Mouse (Mus musculus) liver, embryonic 16.5 days (tissue): ENCODE measurements around the gene Galnt5. TPM values are rescaled to one million over a fixed set of nuclear protein-coding genes. Genes with fewer than 3 reads are reported as not detected.

Experiments used
- ATAC-seq: fragments of 200-750 bp; cut with Nextera tagmentation; 2 replicates; pipeline ENCODE4 v1.8.0; 2017; ENCODE audit warnings: low read depth, mild to moderate bottlenecking, moderate number of reproducible peaks, moderate library complexity
- H3K27ac ChIP-seq: fragments of 300-500 bp; sonication (generic); 2 replicates; pipeline ENCODE4 v1.5.1; 2014; ENCODE audit warnings: mild to moderate bottlenecking, low read length
- H3K27me3 ChIP-seq: fragments of 300-500 bp; sonication (generic); 2 replicates; pipeline ENCODE4 v1.6.1; 2014; ENCODE audit warnings: low read depth, low read length, mixed read lengths; ENCODE audit not compliant: control insufficient read depth, insufficient read depth
- H3K36me3 ChIP-seq: fragments of 300-500 bp; sonication (generic); 2 replicates; pipeline ENCODE4 v1.6.1; 2014; ENCODE audit warnings: mild to moderate bottlenecking; ENCODE audit not compliant: control insufficient read depth, insufficient read depth
- H3K4me1 ChIP-seq: fragments of 300-500 bp; sonication (generic); 2 replicates; pipeline ENCODE4 v1.6.1; 2014; ENCODE audit warnings: low read depth, low read length, mixed read lengths; ENCODE audit not compliant: control insufficient read depth
- H3K4me2 ChIP-seq: fragments of 300-500 bp; sonication (generic); 2 replicates; pipeline ENCODE4 v1.6.1; 2014; ENCODE audit warnings: low read depth, low read length, mixed read lengths
- H3K4me3 ChIP-seq: fragments of 300-500 bp; sonication (generic); 2 replicates; pipeline ENCODE4 v1.5.1; 2014; ENCODE audit warnings: low read depth, mild to moderate bottlenecking, low read length
- H3K9ac ChIP-seq: fragments of 300-500 bp; sonication (generic); 2 replicates; pipeline ENCODE4 v1.6.1; 2014; ENCODE audit warnings: low read depth, low read length
- H3K9me3 ChIP-seq: fragments of 300-500 bp; sonication (generic); replicated peaks from 2 replicates; pipeline ENCODE4 v1.6.1; 2016; ENCODE audit warnings: low read length; ENCODE audit not compliant: control insufficient read depth
- WGBS: fragments of 180-500 bp; shearing (Covaris S2); extraction: QIAGEN DNeasy Blood & Tissue Kit; methylation state at CpG from one replicate; pipeline ENCODE4 v1.1.7; 2014; ENCODE audit not compliant: insufficient replicate concordance; 5-methylcytosine and 5-hydroxymethylcytosine counted together
- polyA plus RNA-seq: library from polyadenylated mRNA; unstranded; fragments of >200 nt; fragmentation: Nextera tagmentation; extraction: Ambion mirVana; gene quantifications from 2 replicates; pipeline ENCODE4 v1.2.1, GENCODE M21; 2015

The Galnt5 gene
- polyA plus RNA-seq, 1 experiment from 2014 or later = 0.08 TPM

DNA sequence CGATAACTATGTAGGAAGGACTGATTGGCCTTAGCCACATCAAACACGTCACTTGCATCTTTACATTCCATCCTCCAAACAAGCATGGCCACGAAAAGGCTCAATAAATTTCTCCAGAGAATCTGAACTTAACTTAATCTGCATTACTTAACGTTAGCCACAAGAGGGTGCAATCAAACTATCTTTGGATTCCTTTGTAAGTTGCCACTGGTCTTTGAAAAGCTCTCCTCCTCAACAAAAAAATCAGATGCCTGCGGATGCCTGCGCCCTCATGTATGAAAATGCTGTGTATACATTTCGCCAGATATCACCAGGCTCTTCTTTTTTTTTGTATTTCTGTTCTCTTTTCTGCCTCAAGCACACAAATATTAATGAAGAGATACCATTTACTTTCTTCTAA, 31.7 kb downstream of the Galnt5 start:
- Histone ChIP-seq H3K36me3 (no peaks in the 10 kb centered on the region), H3K9ac (no peak overlapping the region), H3K4me2 (no peak overlapping the region), H3K27me3 (no peaks in the 10 kb centered on the region), H3K27ac (no peak overlapping the region), H3K4me1 (no peaks in the 10 kb centered on the region), H3K4me3 (no peak overlapping the region), H3K9me3 (no peaks in the 10 kb centered on the region)
- WGBS = 19% methylated on average over 7 of the region's 7 CpGs
- no peak for ATAC-seq

DNA sequence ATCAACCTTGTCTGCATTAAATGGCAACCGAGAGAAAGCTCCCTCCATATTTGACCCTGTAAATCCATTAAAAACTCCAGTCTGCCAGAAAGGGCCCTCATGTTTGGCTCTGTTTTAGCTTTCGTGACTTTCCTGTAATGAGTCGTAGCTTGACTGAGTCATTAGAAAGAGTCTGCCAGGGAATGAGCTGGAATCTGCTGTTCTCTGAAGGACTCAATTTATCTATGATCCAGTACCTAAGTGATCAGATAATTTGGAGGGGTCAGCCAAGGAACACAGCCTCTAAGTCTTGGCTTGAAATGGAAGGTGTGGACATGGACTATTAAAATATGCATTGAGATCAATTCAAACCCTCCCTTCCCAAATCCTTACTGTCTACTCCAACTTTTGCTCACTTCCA, 33.7 kb downstream of the Galnt5 start:
- 66% methylated on average over 3 of the region's 3 CpGs for WGBS
- ATAC-seq = no peak

DNA sequence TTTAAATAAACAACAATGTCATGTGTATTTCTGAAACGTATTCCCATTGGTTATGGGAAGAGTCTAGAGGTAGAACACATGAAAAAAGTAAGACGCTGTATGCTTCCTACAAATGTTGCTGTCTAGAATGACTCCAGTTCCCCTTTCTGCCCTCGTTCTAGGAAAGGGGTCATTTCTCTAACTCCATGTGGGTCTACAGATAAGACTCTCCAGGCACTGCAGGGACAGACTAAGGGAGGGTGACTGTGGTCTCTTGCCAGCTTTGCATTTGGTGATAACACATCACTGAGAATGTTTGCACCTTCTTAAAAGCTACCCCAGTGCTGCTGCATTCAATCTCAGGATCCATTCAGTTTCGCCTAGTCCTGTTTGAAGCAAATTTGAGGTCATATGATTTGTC, 38.0 kb downstream of the Galnt5 start:
- WGBS = 12% methylated on average over 4 of the region's 4 CpGs
- H3K4me3 ChIP-seq = no peak overlapping the region
- no peak for ATAC-seq
- no peak overlapping the region for H3K4me2 ChIP-seq
- no peak overlapping the region for H3K9ac ChIP-seq
- H3K27ac ChIP-seq = no peak overlapping the region
- no peaks in the 10 kb centered on the region for H3K36me3 ChIP-seq
- no peaks in the 10 kb centered on the region for H3K4me1 ChIP-seq
- no peaks in the 10 kb centered on the region for H3K27me3 ChIP-seq
- H3K9me3 ChIP-seq = no peaks in the 10 kb centered on the region

More for the DNA sequence above, 33.7 kb downstream of the Galnt5 start:
- H3K4me1 ChIP-seq = no peaks in the 10 kb centered on the region
- no peaks in the 10 kb centered on the region for H3K36me3 ChIP-seq
- H3K27me3 ChIP-seq = no peaks in the 10 kb centered on the region
- no peak overlapping the region for H3K4me2 ChIP-seq
- no peak overlapping the region for H3K9ac ChIP-seq
- no peak overlapping the region for H3K4me3 ChIP-seq
- H3K27ac ChIP-seq = no peak overlapping the region
- H3K9me3 ChIP-seq = no peaks in the 10 kb centered on the region

DNA sequence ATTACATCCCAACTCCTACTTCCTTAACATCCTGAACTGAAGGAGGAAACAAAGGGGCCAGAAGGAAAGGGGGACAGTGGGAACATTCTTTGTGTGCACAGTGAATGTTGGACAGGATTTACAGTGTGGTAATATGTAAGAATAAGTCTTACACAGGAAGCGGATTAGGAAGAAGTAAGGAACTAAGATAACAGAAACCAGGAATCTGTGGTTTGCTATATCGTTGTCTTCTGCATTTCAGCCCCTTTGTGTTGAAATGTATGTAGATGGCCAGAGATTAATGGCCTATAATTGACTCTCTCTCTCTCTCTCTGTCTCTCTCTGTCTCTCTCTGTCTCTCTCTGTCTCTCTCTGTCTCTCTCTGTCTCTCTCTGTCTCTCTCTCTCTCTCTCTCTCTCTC, 39.2 kb downstream of the Galnt5 start:
- 12% methylated on average over 2 of the region's 2 CpGs for WGBS
- no peaks in the 10 kb centered on the region for H3K4me1 ChIP-seq
- H3K9me3 ChIP-seq = no peaks in the 10 kb centered on the region
- H3K36me3 ChIP-seq = no peaks in the 10 kb centered on the region
- ATAC-seq = no peak
- no peak overlapping the region for H3K4me3 ChIP-seq
- no peaks in the 10 kb centered on the region for H3K27me3 ChIP-seq
- no peak overlapping the region for H3K4me2 ChIP-seq
- H3K27ac ChIP-seq = no peak overlapping the region
- no peak overlapping the region for H3K9ac ChIP-seq

DNA sequence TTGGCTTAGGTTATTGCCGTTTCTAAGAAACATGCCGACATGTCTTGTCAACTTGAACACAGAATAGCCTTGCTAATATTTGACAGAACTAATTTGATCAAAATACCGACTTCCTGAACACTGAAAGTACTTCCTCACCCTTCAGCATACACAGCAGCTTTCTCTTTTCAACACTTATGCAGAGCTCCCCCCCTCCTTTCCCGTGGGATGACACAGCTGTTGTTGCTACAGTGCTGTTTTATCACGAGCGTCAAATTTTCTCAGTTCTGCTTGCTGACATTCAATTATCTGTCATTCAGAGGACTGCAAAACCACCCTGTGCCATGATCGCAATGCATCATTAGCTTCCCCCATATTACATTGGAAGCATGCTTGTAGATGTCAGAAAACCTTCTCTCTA, 44.2 kb downstream of the Galnt5 start:
- H3K9me3 ChIP-seq = no peaks in the 10 kb centered on the region
- H3K36me3 ChIP-seq = no peaks in the 10 kb centered on the region
- no peak overlapping the region for H3K9ac ChIP-seq
- WGBS = 28% methylated on average over 7 of the region's 7 CpGs
- ATAC-seq = no peak
- H3K4me1 ChIP-seq = no peaks in the 10 kb centered on the region
- no peak overlapping the region for H3K4me2 ChIP-seq
- H3K27me3 ChIP-seq = no peaks in the 10 kb centered on the region
- H3K27ac ChIP-seq = no peak overlapping the region
- no peak overlapping the region for H3K4me3 ChIP-seq

DNA sequence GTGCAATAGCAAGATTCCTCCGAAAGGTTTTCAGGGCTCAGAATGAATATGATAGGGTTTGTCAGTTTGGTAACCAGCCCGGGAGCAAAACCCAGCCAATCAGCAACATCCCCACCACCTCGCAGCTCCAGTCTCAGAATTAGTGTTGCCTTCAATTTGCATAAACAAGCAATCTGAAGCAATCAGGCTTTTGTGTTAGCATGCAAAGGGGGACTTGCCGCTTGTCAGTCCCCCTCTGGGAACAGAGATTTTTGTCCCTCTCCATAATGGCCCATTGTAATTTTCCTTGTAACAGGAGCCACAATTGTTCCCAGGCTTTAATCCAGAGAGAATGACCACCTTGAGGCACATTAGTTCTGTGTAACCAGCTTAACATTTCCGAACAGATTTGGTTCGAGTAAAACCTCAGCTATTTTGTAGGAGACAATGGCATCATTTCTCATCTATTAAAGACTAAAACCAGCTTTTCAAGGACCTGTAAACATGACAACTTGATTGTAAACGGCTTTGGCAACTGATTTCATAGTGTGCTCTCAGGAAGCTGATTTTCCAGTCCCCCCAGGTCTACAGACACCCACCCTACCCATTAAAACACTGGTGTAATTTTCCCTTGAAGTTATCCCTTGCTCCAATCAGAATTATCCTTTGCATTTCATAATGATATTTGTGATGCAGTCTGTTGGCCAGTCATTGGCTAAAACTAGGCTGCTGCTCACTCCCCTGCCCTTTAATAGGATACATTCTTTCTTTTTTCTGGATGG, 55.3 kb downstream of the Galnt5 start, which contains the start of gene Ermn:
TSS of gene Ermn (minus strand) at position 44 of the 761 bp plus-strand sequence.
- Histone ChIP-seq H3K4me2 (no peak within 1 kb of the TSS), H3K4me3 (no peak within 1 kb of the TSS), H3K27me3 (no peaks in the 10 kb centered on the region), H3K9me3 (no peaks in the 10 kb centered on the region), H3K4me1 (no peaks in the 10 kb centered on the region), H3K9ac (no peak within 1 kb of the TSS), H3K27ac (no peak within 1 kb of the TSS), H3K36me3 (no peaks in the 10 kb centered on the region)
- ATAC-seq = no peak
- 38% methylated on average over 7 of the region's 7 CpGs for WGBS

DNA sequence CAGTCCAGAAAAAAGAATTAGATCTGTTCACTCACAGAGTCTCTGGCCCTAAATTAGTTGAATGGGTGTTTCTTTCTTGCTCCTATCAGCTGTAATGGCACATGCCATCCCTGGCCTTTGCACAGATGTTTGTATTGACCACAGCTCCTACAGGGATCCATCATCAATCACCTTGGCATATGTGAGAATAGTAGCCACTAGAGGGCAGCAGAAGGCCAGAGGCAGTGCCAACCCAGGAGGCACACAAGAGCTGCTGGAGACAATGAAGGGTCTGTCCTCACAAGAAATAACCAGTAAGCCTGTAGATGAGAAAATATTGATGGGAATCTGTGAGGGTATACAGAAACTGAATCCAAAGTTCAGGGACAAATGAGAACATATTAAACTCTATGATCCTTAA, 57.7 kb downstream of the Galnt5 start:
- no peak overlapping the region for H3K27ac ChIP-seq
- no peaks in the 10 kb centered on the region for H3K4me1 ChIP-seq
- H3K4me3 ChIP-seq = no peak overlapping the region
- no peak overlapping the region for H3K4me2 ChIP-seq
- H3K27me3 ChIP-seq = no peaks in the 10 kb centered on the region
- no peak overlapping the region for H3K9ac ChIP-seq
- no peaks in the 10 kb centered on the region for H3K36me3 ChIP-seq
- H3K9me3 ChIP-seq = no peaks in the 10 kb centered on the region
- no peak for ATAC-seq

DNA sequence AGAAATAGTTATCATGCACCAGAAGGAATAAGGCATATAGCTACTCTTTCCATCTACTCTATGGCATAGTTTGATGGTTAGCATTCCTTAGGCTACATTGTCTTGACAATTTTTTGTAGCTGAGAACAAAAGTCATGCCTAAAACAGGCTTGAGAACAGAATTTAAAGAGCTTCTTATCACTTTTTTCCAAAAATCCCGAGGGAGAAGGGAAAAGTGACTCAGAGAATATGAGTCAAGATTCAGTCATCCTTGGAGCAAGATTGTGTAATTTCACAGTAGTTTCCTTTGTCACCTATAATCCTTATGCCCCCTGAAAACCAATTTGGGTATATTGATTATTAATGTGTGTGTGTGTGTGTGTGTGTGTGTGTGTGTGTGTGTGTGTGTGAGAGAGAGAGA, 82.2 kb downstream of the Galnt5 start:
- H3K36me3 ChIP-seq = no peaks in the 10 kb centered on the region
- H3K4me1 ChIP-seq = no peaks in the 10 kb centered on the region
- H3K9me3 ChIP-seq = no peaks in the 10 kb centered on the region
- no peak overlapping the region for H3K9ac ChIP-seq
- no peak for ATAC-seq
- 36% methylated on average over 1 of the region's 1 CpGs for WGBS
- no peaks in the 10 kb centered on the region for H3K27me3 ChIP-seq
- H3K27ac ChIP-seq = no peak overlapping the region
- no peak overlapping the region for H3K4me3 ChIP-seq
- H3K4me2 ChIP-seq = no peak overlapping the region

DNA sequence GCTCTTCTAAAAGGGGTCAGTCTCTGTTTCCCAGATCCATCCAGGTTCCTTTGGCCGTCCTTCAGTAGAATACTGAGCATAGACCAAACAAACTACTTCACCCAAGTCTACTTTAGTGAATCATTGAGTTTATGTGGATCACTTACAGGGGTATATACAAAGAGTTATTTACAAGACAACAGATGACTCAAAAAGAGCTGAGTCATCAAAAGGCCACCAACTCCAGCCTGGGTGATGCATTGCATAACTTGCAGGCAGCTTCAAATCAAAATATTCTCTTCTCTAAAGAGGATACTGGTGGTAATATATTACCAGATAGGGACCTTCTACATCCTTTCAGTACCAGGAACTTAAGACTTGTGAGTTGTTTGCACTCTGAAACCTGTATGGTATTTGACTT, 88.7 kb downstream of the Galnt5 start:
- Histone ChIP-seq H3K9me3 (no peaks in the 10 kb centered on the region), H3K4me2 (no peak overlapping the region), H3K27me3 (no peaks in the 10 kb centered on the region), H3K9ac (no peak overlapping the region), H3K27ac (no peak overlapping the region), H3K4me3 (no peak overlapping the region), H3K4me1 (no peaks in the 10 kb centered on the region), H3K36me3 (no peaks in the 10 kb centered on the region)
- ATAC-seq = no peak
- WGBS = 63% methylated on average over 1 of the region's 1 CpGs
